Mouse (Mus musculus): ENCODE measurements at regions not wholly inside any gene's neighbourhood (a gene's known extent, or its start where the extent isn't known, plus 50 kb on each side); places are given as distances from the start of the nearest gene placed in this dataset.

DNA sequence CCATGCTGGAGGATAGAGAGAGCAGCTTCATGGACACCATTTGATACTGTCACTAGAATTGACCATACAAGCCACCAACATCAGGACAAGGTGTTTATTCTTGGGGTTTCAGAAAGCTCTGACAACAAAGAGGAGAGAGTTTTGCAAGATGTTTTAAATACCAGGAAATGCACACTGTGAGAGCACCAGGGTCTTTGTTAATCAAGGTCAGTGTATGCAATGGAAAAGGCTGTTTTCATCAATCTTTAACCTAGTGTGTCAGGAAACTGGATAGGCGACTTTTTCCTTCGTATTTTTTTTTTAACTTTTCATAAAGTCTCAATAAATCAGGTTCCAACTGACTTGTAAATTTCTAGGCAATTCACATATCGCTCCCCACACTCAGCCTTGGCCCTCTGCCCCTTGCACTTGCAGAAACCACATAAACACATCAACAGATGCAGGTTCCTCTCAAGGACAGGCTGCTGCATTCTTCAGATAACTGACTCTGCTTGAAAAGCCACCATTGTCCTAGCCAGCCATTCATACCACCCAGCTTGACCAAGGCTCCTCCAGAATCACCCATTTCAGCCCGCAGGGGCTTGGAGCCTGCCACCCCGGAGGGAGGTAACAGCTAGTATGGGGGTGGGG lies 132.9 kb upstream of the Egflam start:
- TF ChIP-seq CTCF (IDR thresholded peaks at IDR 0.05; ENCODE audit: low read depth, low read length) = no peak
- TF ChIP-seq POLR2A (IDR thresholded peaks at IDR 0.05; ENCODE audit: extremely low read depth, insufficient read depth, low read length) = no peak
